Mouse (Mus musculus) spleen, postnatal 14 days (tissue): ENCODE measurements around the gene Acnat1.
"Not testable (repeated sequence)": the region's sequence is repeated elsewhere in the genome, so short reads cannot be mapped to it uniquely, and the experiment has no call there.

Experiments
- DNase-seq, 2 experiments: peaks; one replicate each; pipeline ENCODE4 v3.0.0; 2021 to 2022; ENCODE audit warnings: low spot score in 2 of 2

The Acnat1 gene

DNA sequence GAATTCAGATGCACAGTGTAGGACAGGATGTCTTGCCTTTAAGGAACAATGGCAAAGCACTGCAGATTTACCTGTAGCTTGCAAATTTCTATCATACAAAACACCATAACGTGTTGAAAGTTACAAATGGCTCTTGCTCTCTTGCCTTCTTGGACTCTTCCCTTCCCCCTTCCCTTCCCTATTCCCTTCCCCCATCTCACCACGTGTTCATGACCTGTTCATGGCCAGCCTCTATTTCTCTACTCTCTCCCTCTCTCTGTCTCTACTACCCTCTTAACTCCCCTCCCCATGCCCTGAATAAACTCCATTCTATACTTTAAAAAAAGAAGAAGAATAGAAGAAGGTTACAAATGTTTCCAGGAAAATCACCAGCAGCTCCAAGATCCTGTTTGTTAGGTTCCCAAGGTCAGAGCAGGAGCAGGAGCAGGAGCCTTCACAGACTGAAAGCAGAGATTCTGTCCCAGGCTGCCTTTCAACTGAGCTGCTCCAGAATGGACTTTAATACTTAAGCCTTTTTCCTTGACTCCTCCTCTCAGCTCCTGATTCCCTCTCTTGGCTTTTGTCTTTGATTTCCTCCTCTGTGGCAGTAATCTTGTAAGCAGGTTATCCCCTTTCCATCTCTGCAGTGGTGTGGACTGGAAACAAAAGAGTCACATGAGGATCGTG is at the start of gene Acnat1:
Acnat1 (minus strand) TSS at position 478 of the 666 bp plus-strand sequence.
- no peak for DNase-seq

GRCm38 (mm10) chr4:49522576-49522975 is 48.9 kb upstream of the Acnat1 start:
- DNase-seq: no peak

DNA sequence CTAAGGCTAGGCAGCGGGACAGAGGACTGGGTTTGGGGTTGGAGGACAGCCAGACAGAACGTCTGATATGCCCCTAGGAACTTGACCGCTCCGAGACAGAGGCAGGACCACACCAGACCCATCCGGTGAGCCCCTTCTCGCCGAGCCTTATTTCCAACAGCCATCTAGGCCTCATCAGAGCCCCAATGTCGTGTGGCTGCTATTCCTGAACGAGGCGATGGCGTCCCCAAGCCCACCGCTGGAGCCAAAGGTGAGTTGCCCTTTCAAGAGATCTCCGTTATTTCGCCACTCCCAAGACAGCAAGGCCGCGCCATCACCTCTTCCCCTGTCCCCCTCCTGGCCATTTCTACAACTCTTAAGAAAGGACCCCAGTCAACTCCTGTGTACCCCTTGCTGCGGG is 47.6 kb upstream of the Acnat1 start:
- no peak for DNase-seq

GRCm38 (mm10) chr4:49520572-49521340 is 47.0 kb upstream of the Acnat1 start, which contains the start of the genes Mrpl50 and Zfp189:
TSS of gene Mrpl50 (minus strand) at chr4:49521093.
TSS of gene Zfp189 (plus strand) at chr4:49521176.
- DNase-seq: peak; percentile 75 to 86

DNA sequence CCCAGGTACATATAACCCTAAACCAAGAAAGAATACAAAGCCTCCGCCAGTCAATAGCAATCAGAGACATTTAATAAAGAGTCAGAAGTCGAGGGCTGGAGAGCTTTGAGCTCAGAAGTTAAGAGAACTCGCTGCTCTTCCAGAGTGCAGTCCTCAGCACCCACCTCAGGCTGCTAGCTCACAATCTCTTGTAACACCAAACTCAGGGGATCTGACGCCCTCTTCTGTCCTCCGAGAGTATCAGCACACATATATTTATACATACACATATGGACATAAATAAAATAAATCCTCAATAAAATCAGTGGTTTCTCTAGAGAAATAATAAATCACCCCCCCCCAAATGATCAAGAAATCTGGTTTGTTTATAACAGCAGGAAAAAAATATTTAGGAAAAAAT is 45.8 kb upstream of the Acnat1 start:
- no peak for DNase-seq

DNA sequence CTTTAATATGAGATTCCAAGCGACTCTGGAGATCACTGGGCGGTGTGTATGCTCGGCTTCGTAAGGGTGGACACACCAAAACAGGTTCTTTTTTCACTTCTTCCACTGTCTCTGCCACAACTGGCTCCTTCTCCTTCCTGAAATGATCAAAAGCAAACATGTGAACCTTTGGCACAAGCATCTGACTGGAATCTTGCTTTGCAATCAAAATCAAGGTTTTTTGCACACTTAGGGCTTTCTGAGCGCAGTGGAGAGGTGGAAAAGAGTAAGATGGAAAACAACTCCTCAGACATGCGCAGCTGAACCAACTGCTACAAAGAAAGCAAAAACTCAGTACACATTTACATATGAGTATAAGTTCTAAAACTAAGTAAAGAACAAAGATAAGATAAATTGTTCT is 40.7 kb upstream of the Acnat1 start:
- no peak for DNase-seq

GRCm38 (mm10) chr4:49512636-49513035 is 38.9 kb upstream of the Acnat1 start:
- no peak for DNase-seq

DNA sequence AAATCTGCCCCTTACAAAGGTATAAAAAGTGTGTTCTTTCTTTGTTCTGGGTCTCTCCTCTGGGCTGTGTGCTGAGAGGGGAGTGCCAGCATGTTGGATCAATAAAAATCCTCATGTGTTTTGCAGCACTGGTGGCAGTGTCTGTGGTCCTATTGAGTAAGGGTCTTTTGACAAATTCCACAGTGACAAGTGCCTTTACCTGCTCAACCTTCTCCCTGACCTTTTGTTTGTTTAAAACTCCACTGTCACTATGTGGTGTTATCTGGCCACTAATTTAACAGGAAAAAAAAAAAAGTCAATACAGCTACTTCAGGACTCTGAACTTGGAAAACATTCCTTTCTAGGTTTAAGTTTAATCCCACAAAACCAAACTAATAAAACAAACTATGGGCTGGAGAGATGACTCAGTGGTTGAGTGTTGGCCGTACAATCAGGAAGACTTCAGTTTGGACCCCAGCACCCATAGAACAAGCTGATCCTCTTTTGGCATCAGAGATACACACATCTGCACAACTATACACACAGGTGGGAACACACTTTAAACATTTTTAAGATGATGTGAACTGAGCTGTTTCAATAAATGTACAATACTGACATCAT is 36.6 kb upstream of the Acnat1 start:
- DNase-seq: not testable (repeated sequence)

DNA sequence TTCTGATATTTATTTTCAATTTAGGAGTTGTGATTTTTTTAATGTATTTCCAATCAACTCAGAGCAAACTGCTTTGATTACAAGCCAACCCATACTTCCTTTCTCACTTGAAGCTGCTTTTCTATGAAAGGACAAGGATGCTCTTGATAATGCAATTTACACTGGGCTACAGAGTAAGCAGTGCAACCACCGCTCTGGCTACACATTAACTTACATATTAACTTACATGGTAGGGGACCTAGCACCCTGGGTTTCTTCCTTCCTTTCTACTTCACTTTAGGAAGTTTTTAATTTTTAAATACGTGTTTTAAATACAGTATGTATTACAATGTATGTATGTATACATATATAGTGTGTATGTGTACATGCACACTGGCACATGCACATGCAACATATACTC is 35.5 kb upstream of the Acnat1 start:
- no peak for DNase-seq

DNA sequence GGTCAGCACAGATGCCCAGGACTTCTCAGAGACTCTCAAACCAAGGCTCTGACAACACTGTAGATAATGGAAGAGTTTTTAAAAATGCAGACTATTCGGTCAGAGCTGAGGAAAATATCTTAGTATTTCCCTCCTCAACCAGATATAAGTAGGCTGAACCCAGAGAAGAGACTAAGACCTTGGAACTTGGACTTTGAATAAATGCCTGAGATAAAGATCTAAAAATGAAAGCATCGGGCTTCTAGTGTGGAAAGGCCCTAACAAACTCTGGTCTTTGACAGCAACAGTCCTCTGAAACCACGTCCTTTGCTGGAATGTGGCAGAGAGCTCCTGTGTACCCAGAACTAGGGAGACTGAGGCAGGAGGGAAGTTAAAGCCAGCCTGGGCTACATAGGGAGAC is 32.7 kb upstream of the Acnat1 start, which contains the start of gene Baat:
Baat (minus strand) TSS at position 172 of the 400 bp plus-strand sequence.
- no peak for DNase-seq

GRCm38 (mm10) chr4:49503563-49503962 is 29.9 kb upstream of the Acnat1 start:
- DNase-seq: no peak

DNA sequence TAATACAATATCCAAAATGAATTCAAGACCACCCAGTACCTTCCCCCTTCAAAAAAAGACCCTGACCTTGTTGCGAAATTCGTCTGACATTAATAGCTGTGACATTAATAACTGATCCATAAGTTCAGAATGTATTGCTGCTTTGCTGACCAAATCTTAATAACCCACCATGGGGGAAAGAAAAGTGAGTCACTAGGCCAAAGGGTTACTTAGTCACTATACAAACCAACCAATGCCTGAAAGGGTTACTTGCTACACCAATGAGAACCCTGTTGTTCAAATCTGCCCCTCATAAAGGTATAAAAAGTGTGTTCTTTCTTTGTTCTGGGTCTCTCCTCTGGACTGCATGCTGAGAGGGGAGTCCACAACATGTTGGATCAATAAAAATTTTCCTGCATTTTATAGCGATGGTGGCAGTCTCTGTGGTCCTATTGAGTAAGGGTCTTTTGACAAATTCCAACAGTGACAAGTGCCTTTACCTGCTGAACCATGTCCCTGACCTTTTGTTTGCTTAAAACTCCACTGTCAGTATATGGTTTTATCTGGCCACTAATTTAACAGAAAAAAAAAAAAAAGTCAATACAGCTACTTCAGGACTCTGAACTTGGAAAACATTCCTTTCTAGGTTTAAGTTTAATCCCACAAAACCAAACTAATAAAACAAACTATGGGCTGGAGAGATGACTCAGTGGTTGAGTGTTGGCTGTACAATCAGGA is 12.4 kb upstream of the Acnat1 start:
- DNase-seq: not testable (repeated sequence)

DNA sequence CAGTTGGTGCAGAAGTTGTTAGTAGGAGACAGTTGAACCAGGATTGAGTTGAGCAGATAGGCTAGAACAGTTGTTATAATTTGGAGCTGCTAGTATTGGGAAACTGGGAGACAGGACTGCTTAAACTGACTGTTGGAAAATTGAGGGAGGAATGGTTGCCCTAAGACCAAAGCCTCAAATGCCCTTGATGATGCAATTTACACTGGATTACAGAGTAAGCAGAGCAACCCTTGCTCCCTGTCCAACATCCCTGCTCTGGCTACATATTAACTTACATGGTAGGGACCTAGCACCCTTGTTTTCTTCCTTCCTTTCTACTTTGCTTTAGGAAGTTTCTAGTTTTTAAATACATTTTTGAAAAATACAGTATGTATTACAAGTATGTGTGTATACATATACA is 11.7 kb upstream of the Acnat1 start:
- no peak for DNase-seq

DNA sequence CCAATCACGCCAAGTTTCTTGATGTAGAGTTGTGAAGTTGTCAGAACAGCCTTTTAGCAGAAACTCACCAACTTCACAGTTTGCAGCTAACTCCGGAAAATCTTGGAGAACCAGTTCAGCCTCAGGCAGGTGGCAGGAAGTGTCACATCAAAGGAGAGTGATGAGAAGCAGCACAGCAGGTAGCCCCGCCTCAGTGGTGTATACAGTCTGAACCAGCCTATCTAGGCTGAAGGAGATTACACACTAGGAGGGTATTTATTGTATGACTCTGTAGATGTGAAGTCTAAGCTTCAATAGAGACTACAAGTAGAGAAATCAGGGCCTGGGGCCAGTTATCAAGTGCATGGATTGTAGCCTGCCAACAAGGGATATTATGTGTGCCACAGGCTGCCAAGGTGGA is 7.2 kb upstream of the Acnat1 start:
- no peak for DNase-seq

DNA sequence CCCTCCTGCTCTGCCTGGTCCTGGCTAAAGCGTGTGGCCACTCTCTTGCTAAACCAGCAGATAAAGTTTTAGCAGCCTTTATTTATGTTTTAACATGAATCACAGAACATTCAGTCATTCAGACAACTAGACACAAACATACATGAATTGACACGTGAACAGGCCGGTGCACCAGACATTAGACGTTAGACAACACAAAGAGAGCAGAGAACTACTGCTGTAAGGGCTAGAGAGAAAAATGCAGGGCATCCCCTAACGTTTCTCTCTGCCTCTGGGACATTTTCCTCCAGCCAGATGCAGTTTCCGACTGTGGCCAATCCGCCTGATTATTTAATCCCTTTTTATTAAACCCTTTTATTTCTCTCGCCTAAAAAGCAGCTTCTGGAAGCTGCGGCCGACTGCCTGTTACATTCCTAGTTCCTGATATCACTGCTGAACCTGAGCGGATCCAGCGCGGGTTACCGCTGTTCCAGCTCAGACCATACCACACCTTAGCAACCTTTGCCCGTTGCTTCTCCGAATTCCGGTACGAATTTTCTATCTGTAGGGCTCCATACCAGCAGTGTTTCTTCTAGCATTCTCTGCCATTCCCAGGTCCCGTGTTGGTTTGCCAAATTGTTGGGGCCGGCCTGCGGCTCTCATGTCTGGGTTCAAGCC is 6.5 kb upstream of the Acnat1 start:
- DNase-seq: no peak

DNA sequence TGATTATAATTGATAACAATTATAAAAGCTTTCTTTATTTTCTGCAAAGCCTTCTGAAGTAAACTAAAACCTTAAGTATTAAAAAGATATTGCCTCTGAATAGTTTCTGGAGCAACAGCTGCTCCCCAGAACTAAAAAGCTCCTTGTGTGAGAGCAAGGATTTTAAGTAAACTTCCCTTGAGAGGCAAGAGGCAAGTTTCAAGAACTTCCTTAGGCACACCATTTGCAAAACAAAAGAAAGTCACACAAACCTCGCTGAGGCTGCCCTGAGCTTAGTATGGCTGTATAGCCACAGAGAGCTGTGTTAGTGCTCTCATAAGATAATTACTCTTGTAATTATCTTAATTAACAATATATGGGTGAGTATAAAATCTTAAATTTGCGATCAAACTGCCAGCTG is 5.3 kb upstream of the Acnat1 start:
- DNase-seq: not testable (repeated sequence)

DNA sequence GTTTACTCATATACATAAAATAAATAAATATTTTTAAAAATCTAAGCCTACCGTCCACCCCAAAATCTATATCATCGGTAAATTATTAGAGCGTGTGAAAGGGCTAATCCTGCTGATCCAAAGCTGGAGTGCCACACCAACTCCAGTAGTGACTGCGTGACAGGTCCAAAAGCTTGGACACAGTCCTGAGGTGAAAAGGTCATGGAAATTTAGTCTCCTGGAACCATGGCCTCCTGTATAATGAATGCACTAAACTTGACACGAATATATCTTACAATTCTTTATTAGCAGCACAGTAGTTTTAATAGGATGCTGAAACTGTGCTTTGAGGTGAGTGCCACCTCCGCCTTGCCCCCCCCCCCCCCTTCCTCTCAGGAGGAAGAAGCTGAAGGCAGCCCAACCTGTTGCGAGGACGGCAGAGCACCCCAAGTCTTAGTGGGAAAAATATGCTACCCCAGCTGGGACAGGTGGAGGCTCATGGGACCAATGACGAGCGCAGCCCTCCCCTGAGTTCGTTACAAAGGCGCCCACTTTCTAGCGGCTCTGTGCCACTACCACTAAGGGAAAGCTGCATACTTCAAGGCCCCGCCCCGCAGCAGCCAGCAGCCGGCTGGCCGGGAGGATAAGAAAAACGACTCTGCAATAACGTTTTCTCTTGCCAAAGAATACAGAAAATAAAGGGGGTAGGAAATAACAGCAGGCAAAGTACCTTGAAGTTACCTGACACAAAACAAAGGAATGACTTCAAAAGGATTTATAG is 4.6 kb upstream of the Acnat1 start:
- peak; percentile 19 to 33 for DNase-seq

GRCm38 (mm10) chr4:49474583-49474982 is 871 bp upstream of the Acnat1 start:
- DNase-seq: no peak

- no peak for DNase-seq
These were observed 4.1 kb downstream of the Acnat1 start for GRCm38 (mm10) chr4:49469435-49470151.

- DNase-seq: no peak
These were observed 6.4 kb downstream of the Acnat1 start for GRCm38 (mm10) chr4:49467360-49467759.
